Mouse (Mus musculus) kidney, postnatal 14 days (tissue): ENCODE results near the gene Cib4.

ENCODE experiments used
- DNase-seq: peaks from one replicate; pipeline ENCODE4 v3.0.0; 2022; ENCODE audit warnings: mixed read lengths

The Cib4 gene

DNA sequence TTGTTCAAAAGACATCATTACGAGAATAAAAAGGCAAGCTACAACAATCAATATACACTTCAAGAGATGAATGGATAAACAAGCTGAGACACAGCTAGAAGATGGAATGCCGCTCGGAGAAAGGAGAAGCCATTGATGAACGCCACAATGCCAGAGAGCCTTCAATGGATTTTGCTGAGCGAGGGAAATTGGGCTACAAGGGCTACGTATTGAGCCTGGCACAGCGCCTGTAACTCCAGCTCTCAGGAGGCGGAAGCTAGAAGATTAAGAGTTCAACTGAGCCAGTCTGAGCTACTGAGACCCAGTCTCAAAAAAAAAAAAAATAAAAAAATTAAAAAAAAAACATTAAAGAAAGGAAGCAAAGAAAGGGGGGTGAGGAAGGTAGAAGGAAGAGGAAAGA, 32.5 kb downstream of the Cib4 start:
- DNase-seq: no peak

DNA sequence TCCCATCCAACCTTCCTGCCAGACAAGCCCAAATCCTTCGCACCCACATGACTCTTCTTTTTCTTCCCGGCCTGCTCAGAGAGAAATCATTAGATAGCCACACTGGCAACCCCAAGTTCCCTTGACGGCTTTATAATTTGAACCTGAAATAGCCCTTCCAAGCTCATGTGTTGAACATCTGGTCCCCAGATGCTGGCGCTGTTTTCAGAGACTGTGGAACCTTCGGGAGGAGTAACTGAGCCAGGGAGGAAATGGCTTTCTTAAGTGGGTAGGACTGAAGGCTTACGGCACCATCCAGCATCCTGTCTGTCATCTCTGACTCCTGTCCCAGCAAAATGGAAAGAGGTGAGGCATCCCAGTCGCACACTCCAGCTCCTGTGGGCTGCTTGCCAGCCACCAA, 48.3 kb downstream of the Cib4 start:
- DNase-seq: no peak

DNA sequence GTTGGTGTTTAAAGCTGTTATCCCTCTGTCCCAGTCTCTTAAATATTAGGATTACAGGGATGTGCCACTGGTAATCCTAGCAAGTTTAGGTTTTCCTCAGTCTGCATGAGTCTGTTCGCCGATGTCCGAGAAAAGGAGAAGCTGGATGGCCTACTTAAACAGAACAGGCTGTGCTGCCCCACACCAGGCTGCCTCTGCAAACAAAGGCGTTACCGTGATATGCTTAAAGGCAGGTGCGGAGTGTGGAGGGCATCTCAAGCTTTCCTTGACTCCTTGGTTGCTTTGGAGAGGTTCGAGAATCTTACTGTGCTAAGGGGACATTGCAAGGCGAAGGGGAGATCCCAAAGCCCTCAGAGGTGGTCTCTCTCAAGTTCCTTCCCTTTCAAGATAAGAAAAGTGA, 48.8 kb downstream of the Cib4 start:
- DNase-seq: no peak

DNA sequence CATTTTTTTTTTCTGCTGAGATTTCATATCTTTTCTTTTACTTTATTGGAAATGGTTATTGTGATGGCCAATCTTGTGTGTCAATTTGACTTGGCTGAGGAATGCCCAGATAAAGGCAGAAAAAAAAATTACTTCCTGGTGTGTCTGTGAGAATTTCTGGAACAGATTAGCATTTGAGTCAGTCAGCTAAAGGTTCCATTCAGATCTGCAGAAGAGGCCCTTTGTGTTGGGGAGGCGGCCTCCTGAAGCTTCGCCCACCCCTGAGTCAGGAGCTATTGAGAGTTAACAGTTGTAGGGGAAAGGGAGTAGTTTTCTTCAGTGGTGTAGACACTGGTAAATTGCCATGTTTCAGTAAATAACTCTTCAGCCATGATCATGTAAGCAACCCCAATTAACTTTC, 50.3 kb downstream of the Cib4 start:
- DNase-seq: no peak

DNA sequence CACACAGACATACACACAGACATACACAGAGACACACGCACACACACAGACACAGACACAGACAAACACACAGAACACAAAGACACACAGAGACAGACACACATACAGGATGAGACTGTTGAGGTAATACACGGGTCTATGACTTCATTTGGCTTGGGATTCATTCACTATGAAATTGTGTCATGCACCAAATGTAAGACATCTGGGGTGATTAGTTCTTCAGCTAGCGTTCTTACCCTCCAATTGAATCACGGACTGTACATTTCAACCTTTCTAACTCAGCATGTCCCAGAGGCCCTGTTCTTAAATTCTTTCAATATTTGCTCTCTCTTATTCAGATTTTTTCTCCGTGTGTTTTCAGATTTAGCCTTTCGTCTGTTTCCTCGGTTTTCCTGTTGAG, 51.0 kb downstream of the Cib4 start:
- no peak for DNase-seq

DNA sequence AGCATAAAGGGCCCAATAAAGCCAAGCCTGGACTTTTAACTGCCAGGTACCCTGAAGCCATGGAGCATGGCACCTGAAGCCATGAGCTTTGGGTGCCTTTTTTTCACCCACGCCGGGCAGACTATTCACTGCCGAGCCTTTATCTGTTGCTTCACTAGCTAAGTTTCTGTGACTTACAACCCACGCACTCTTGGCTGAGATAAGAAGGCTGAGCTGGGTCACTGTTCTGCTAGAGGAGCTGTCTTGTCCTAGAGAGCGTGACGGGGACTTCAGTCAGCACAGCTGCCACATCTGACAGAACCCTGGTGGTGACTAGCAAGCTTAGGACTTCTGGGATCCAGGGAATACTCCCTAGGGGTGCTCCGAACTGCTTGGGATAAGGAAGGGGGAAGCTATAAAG, 51.9 kb downstream of the Cib4 start:
- no peak for DNase-seq

DNA sequence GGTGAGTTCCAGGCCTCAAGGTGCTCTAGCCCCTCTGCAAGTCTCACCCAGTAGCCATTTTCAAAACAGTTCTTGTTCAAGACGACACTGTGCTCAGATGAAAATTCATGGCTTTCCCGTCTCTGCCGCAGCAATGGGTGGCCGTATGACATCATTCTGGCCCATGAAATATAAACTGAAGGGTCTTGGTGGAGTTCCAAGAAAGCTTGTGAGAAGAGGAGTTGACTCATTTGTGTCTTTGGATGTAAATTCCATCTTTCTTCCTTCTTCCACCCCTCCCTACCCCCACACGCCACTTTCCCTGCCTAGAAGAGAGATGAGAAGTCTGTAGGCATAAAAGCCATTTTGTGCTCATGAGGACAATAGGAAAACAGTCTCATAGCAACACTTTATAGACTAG, 54.8 kb downstream of the Cib4 start:
- DNase-seq: no peak

DNA sequence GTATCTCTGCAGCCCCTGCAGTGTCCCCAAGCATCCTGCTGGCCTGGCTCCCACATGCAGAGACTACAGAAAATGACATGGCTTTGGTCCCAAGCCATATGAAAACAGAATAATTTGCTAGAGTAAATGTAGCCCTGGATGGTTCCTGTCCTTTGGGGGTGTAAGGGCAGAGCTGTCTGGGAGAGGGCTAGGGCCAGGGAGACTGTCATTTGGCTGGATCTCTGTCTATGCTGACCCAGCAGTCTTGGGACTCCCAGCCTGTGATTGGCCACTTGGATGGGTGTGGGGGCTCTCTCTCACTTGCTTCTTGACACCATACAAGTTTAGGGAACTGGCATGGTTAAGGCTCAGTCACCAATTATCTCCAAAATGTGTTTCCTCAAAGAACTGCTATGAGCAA, 55.4 kb downstream of the Cib4 start:
- DNase-seq: peak; percentile 4

DNA sequence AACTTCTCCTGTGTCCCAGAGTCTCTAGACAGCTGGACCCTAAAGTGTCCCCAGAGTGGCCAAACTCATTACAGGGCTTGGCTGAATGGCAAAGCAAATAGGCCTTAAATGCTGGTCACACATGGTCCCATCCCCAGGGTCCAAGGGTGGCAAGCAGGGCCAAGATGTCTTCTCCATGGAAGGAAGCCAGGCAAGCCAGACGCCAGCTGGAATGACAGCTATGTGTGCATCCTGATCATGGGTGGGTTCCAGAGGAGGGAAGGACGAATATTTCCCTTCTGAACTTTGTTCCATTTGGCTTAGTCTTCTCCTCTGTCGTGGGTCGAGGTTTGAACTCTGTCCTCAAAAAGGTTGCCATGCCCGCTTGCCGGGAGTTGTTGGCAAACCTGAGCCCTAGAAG, 60.5 kb downstream of the Cib4 start:
- peak; percentile 74 for DNase-seq

DNA sequence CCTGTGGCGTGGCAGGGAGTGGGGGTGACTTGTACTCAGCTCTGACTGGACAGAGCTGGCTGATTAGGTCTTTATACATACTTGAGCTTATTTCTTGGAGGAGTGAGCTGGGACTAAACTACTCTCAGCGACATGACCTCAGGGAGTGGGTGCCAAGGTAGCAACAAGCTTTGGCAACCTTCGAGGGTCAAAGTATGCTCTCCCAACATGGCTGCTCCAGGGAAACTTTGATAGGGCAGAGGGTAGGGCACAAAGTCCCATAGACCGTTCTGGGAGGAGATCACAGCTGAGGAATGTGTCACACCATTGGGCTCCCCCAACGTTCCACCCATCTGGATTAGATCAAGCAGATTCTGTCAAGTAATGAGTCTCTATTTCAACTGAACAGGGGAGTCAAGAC, 61.0 kb downstream of the Cib4 start:
- DNase-seq: no peak

DNA sequence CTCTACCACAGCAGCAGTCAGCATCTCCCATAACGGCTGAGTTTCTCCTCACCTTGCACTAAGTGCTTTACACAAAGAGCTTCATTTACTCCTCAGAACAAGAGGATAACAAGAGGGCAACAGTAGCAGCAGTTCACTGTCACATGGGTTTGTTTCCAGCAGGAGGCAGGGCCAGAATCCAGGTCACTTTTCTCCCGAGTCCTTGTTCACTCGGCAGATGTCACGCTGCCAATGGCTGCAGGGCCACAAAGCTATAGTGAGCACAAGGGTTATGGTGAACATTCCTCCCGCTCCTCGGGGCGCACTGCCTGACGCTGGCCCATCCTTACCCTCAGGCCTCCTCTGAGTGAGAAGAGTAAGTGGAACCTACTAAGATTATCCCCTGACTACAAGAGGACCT, 62.1 kb downstream of the Cib4 start:
- no peak for DNase-seq

DNA sequence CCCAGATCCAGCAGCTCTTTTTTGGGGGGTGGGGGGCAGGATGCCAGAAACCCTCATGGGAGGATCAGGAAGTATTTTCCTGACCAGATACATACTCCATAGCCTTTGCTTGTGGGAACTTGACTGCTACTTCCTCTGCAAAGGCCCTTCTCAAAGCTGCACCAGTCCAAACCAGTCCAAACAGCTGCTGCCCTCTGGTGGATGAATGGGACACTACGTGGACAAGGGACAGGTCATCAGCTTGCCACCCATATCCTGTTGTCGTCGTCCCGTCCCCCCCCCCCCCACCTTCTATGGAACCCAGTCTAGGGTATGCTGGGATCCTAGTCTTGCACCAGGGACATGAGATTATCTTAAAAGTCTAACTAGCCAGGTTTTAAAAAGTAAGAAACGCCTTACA, 63.3 kb downstream of the Cib4 start:
- DNase-seq: peak; percentile 81

DNA sequence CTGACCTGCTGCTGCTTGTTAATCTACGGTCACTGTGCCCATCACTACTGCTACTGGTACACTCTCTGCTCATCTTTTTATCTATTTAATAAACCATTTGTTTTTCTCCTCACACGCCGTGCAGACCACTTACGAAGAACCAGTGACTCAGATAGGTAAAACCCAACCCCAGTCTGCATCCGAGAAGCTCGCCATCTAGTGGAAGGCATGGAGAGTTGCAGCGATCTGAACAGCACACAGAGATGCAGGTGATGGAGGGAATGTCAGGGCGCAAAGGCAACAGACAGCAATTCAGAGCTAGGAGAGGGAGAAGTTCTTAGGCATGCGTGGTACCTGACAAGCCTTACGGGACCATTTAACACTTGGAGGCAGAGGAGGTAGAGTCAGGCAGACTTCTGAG, 69.1 kb downstream of the Cib4 start:
- DNase-seq: peak; percentile 14

DNA sequence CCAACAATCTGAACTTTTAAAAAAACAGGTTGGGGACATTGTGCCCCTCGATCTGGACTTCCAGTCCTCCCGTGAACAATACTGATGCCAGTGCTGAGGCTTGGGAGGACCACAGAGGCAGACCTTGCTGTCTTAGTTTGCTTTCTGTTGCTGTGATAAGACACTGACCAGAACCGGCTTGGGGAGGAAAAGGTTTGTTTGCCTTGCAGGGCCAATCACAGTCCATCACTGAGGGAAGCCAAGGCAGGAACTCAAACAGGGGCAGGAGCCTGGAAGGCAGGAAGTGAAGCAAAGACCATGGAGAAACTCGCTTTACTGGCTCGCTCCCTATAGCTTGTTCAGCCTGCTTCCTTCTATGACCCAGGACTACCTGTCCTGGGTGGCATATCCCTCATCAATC, 73.5 kb downstream of the Cib4 start:
- no peak for DNase-seq

DNA sequence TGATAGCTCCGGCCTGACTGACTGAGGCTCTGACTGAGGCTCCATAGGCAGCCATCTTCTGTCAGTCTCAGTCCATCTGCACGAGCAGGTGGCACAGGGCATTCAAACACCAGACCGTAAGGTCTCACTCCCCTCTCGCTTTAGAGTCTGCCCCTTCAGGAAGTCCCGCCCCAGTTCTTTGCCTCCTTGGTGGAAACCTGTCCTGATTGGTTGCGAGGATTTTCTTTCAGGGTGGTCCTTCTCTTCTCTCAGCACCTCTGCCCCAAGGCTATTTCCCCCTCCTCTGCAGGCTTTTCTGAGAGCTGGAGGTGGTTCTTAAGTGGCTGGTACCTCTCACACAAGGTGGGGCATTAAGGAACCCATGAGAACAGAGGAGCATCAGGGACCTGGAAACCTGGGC, 75.2 kb downstream of the Cib4 start:
- no peak for DNase-seq

DNA sequence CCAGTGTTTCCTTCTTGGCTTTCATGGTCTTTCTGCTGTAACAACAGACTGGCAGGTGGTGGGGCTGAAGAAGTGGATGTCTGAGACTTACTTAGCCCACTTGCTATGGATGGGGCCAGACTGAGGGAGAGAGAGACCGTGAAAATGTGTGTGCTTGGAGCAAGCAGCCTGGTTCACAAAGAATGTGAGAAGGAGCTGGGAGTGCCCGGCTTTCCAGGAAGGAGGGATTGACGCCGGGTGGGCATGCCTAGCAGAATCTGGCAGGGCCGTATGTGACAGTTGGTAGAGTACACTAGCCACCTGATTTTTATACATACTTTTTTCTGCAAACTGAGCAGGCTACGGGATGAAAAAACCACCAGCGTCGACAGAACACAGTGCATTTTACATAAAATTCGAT, 79.3 kb downstream of the Cib4 start:
- no peak for DNase-seq

DNA sequence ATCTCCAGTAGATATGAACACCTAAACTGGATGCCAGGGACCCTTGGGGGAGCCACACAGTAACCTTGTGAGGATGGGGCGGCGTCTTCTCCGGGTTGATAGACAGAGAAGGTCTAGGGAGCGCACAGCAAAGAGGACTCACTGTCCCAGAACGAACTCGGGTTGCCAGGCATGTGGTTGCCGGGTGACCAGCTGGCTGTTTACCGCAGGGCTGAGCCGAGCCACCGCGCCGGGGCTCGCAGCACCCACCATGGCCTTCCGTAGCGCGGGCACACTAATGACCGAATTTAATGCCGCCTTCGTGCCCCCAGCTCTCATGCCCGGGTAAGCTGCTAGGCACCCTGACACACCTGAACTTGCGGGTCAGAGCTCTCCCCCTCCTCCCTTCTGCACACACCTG, 79.8 kb downstream of the Cib4 start, which contains the start of gene 1700001C02Rik:
Gene 1700001C02Rik, plus strand, starts transcription at position 187 of the 400 bp plus-strand sequence.
- no peak for DNase-seq

DNA sequence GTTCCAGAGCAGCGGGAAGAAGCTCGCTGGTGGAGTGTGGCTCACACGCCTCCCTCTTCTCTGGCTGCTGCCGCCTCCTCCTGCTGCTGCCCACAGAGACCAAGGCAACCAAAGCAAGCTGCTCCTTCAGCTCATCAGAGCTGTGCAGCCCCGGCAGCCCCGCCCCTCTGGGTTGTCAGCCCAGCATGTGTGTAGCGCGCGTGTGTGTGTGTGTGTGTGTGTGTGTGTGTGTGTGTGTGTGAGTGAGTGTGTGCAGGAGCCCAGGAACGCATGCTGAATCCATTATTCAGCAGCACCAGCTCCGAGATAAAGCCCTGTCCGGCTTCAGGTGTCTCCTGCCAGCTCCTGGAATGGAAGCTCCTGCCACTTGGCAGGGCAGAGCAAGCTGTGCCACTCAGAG, 83.8 kb downstream of the Cib4 start, which contains the start of gene Otof:
Gene Otof, minus strand, starts transcription at position 112 of the 400 bp plus-strand sequence.
- no peak for DNase-seq

DNA sequence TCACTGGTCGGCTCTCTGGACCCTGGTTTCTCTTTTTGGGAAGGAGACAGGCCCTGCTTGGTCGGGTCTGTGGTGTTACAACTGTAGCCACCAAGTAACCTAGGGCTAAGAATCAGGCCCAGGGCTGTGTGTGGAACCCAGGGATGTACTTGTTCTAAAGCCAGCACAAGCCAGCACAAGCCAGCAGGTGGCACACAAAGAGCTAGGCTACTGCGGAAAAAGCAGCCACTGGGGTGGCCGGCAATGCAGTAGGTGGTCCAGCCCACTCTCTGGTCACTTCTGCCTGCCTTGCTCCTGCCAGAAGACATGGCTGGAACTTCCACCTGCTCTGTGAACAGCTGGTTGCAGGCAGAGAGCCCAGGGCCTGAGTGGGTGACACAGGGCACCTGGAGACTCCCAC, 85.5 kb downstream of the Cib4 start:
- no peak for DNase-seq

DNA sequence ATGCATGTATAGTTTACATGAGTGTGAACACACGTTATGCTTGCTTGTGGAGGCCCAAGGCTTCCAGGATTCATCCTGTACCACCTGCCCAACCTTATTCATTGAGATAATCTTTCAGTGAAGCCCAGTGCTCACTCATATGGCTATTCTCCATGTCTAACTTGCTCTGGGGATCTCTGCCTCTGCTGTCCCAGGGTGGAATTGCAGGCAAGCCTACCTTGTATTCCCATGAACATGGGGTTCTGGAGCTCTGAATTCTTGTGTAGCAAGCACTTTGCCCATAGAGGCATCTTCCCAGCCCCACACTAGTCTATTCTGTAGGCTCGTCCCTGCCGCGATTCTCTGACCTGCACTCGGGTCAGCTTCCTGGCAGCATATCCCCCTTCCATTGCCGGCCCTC, 89.6 kb downstream of the Cib4 start:
- DNase-seq: no peak

DNA sequence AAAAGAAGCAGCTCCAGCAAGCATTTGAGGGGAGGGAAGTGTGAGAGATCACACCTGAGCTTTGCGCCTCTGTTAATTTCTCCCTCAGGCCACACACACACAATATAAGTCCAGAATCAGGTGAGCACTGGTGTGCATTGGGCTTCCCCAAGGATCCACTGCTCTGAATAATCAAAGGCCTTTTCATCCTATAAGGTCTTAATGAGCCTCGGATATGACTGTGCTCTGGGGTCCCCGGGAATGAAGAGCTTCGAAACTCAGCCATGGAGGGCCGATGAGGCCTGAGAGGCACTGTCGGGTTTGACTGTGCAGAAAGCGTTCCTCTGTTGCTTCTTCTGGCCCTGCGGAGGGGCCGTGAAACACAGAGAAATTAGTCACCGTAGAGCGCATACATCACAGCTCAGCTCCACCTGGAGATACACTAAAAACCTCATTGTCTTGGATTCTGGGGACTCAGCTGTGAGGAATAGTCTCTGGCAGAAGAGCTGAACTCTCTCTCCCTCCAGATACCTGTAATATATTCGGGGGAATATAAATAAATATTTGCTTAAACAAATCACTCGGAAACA, 101.2 kb downstream of the Cib4 start:
- no peak for DNase-seq

DNA sequence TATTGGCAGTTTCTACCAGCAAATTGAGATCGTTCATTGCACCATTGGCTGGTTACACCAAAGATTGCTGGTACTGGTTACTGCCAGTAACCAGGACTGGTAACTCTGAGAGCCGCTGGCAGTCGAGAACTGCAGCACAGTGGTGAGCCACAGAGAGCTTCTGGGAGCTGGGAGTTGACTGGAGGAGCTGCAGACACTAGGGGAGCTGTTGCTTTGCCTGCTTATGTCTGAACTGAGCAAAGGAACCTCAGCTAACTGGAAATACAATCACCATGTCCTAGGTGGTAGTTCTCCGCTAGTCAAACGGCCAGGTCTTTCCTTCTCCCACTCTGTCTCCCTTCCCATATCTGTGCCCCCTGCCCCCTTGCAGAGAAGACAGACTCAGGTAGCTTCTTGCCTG, 103.4 kb downstream of the Cib4 start:
- DNase-seq: no peak

DNA sequence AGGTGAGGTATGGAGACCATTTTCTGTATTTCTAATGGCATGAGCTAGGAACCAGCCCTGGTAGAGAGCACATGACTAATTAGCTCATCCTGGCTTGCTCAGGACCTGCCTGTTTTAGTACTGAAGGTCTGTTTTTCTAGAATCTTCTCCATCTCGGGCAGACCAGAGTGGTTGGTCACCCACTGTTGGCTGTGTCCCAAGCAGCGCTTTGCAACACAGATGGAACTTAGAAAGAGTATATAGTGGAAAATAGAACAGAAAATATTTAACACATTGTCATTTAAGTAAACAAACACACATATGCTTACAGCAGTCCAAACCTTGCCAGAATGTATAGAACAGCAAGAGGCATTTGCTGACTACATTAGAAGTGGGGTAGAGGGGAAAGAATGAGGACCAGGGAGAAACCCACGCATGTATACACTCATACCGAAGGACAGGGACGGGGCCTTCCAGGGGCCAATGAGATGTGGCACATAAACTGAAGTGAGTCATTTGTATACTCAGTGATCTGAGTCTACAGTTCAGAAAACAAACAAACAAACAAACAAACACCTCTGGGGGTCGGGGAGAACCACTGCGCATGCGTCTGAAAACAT, 105.2 kb downstream of the Cib4 start:
- DNase-seq: no peak

DNA sequence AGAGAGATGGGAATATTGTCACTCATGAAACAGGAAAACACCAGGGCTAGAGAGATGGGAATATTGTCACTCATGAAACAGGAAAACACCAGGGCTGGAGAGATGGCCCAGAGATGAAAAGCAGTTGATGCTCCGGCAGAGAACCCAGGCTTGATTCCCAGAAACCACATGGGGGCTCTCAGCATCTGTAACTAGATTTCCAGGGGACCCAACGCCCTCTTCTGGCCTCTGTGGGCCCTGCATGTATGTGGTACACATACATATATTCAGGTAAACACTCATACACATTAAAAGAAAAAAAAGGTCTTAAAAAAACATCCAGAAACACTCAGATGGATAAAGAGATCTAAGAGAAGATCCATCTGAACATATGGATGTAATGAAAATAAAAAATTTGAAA, 106.7 kb downstream of the Cib4 start:
- no peak for DNase-seq
